Mouse (Mus musculus) layer of hippocampus, postnatal 10 days (tissue): ENCODE results near the gene Appbp2. TPM values are rescaled to one million over a fixed set of nuclear protein-coding genes. Genes with fewer than 3 reads are reported as not detected.
"Not testable (repeated sequence)": the region's sequence is repeated elsewhere in the genome, so short reads cannot be mapped to it uniquely, and the experiment has no call there.

ENCODE experiments used
- DNase-seq, 2 experiments: peaks; one replicate each; pipeline ENCODE4 v3.0.0; 2021; ENCODE audit warnings: low spot score in 2 of 2
- total RNA-seq, 2 experiments: library from RNA; stranded (reverse); gene quantifications; 2 replicates each; pipeline ENCODE4 v1.2.3; 2021

Gene Appbp2
- total RNA-seq, 2 experiments from 2014 or later: 58.8 to 63.6 TPM

- DNase-seq: not testable (repeated sequence)
Observed at GRCm38 (mm10) chr11:85163014-85163413, 71.9 kb downstream of the Appbp2 start.

- DNase-seq: no peak
Observed at GRCm38 (mm10) chr11:85157301-85157700, 77.6 kb downstream of the Appbp2 start.

- DNase-seq: no peak
Observed at GRCm38 (mm10) chr11:85152256-85152930, 82.5 kb downstream of the Appbp2 start.

GRCm38 (mm10) chr11:85139581-85140540 is 95.1 kb downstream of the Appbp2 start, which contains the start of gene Usp32:
TSS of gene Usp32 (minus strand) at chr11:85140161.
- peak; percentile 94 to 96 for DNase-seq

- peak; percentile 20 for DNase-seq
Observed at GRCm38 (mm10) chr11:85138776-85139474, 96.0 kb downstream of the Appbp2 start.

Other genes with a start within 250 kb of the Appbp2 start
- 10 to 100 TPM; 72.8 to 73.5 TPM for gene Usp32, start 95.0 kb downstream of the Appbp2 start, total RNA-seq
- 1 to 10 TPM in 1 of 2 experiments, under 1 TPM in 1; 0.57 to 1.0 TPM for gene 1700125H20Rik, start 64.7 kb downstream of the Appbp2 start, total RNA-seq
- 10 to 100 TPM; 20.6 to 20.7 TPM for gene Ppm1d, start 76.1 kb upstream of the Appbp2 start, total RNA-seq
- 10 to 100 TPM; 45.0 to 48.8 TPM for gene Bcas3, start 118.0 kb upstream of the Appbp2 start, total RNA-seq